Mouse (Mus musculus) WW6 (cell line): ENCODE data around the gene Thsd7b.
"Not testable (repeated sequence)": the region's sequence is repeated elsewhere in the genome, so short reads cannot be mapped to it uniquely, and the experiment has no call there.

Experiments used
- DNase-seq: peaks from one replicate; pipeline ENCODE4 v3.0.0-alpha.2; 2013; ENCODE audit warnings: low read depth, low spot score

Thsd7b gene

GRCm38 (mm10) chr1:129843416-129843815 is 570.3 kb downstream of the Thsd7b start:
- peak; percentile 22 for DNase-seq

GRCm38 (mm10) chr1:129850007-129850564 is 577.0 kb downstream of the Thsd7b start:
- no peak for DNase-seq

GRCm38 (mm10) chr1:129867714-129868113 is 594.6 kb downstream of the Thsd7b start:
- no peak for DNase-seq

- no peak for DNase-seq
These were observed 601.3 kb downstream of the Thsd7b start for GRCm38 (mm10) chr1:129874355-129874754.

- DNase-seq = no peak
These were observed 614.8 kb downstream of the Thsd7b start for GRCm38 (mm10) chr1:129887861-129888260.

GRCm38 (mm10) chr1:129898121-129898520 is 625.0 kb downstream of the Thsd7b start:
- DNase-seq = no peak

GRCm38 (mm10) chr1:129915484-129915883 is 642.4 kb downstream of the Thsd7b start:
- DNase-seq = no peak

- no peak for DNase-seq
These were observed 644.5 kb downstream of the Thsd7b start for GRCm38 (mm10) chr1:129917568-129917967.

- peak; percentile 18 for DNase-seq
These were observed 646.3 kb downstream of the Thsd7b start for GRCm38 (mm10) chr1:129919385-129919784.

GRCm38 (mm10) chr1:129931003-129931402 is 657.9 kb downstream of the Thsd7b start:
- DNase-seq = no peak

- no peak for DNase-seq
These were observed 670.0 kb downstream of the Thsd7b start for GRCm38 (mm10) chr1:129943116-129943515.

GRCm38 (mm10) chr1:129947026-129947425 is 673.9 kb downstream of the Thsd7b start:
- no peak for DNase-seq

GRCm38 (mm10) chr1:129955478-129955877 is 682.4 kb downstream of the Thsd7b start:
- no peak for DNase-seq

GRCm38 (mm10) chr1:129956625-129957024 is 683.5 kb downstream of the Thsd7b start:
- DNase-seq = no peak

GRCm38 (mm10) chr1:129959352-129959751 is 686.2 kb downstream of the Thsd7b start:
- not testable (repeated sequence) for DNase-seq

GRCm38 (mm10) chr1:129963166-129963565 is 690.1 kb downstream of the Thsd7b start:
- DNase-seq = no peak

- not testable (repeated sequence) for DNase-seq
These were observed 716.1 kb downstream of the Thsd7b start for GRCm38 (mm10) chr1:129989247-129989646.

- no peak for DNase-seq
These were observed 717.7 kb downstream of the Thsd7b start for GRCm38 (mm10) chr1:129990821-129991220.

- no peak for DNase-seq
These were observed 781.9 kb downstream of the Thsd7b start for GRCm38 (mm10) chr1:130055012-130055411.

GRCm38 (mm10) chr1:130062105-130062504 is 789.0 kb downstream of the Thsd7b start:
- no peak for DNase-seq

- DNase-seq = no peak
These were observed 793.3 kb downstream of the Thsd7b start for GRCm38 (mm10) chr1:130066193-130066959.

- no peak for DNase-seq
These were observed 810.7 kb downstream of the Thsd7b start for GRCm38 (mm10) chr1:130083788-130084187.

GRCm38 (mm10) chr1:130085207-130085606 is 812.1 kb downstream of the Thsd7b start:
- DNase-seq = no peak
